9 mouse cellular contexts compared by ENCODE assay signal in genomic region chr5:81021006-81021320, GRCm38 (mm10). TPM values are rescaled to one million over a fixed set of nuclear protein-coding genes. Genes with fewer than 3 reads are reported as not detected.
DNase-seq lines count a peak whose midpoint lies in the region; ATAC-seq lines count a peak whose summit lies in the region.
"Had no signal": no experiment of that assay in that cellular context is flagged by ENCODE, and none has a peak within 500 bp of the region (broad histone marks: within the 10 kb centered on the region; RNA-seq: fewer than 3 reads in every experiment).

No protein-coding gene starts in this region.

- no peaks in the 10 kb centered on the region for H3K36me3 ChIP-seq in heart, embryonic 15.5 days
- H3K36me3 ChIP-seq in hindbrain, embryonic 15.5 days, result no peaks in the 10 kb centered on the region
- H3K36me3 ChIP-seq in midbrain, embryonic 13.5 days, result no peaks in the 10 kb centered on the region

- ATAC-seq in heart, embryonic 15.5 days (replicated peaks; ENCODE audit: insufficient number of reproducible peaks, insufficient read depth, low FRiP score, low read depth), result no peak
- ATAC-seq in hindbrain, embryonic 15.5 days (ENCODE audit: low FRiP score, low read depth), result peak; percentile 6; the same call in 1 of the 2 replicates
- ATAC-seq in midbrain, embryonic 13.5 days, result 0 out of 2 replicates have a peak, but pooled peaks have one; percentile 1
- ATAC-seq in frontal cortex, adult (ENCODE audit: low TSS enrichment), result no peak

- peak overlapping the region; percentile 63 for H3K9ac ChIP-seq in heart, embryonic 15.5 days
- peak overlapping the region; percentile 86 for H3K9ac ChIP-seq in hindbrain, embryonic 15.5 days
- peak overlapping the region; percentile 79 for H3K9ac ChIP-seq in midbrain, embryonic 13.5 days (replicated peaks)

- intact Hi-C loops in heart, postnatal 25 days (cut with DNase I), result no loop called here

- no peak for DNase-seq in heart, postnatal 25 days (ENCODE audit: low spot score)
- DNase-seq in frontal cortex, postnatal 10 days (ENCODE audit: low spot score in 2 of 2), result no peak
- DNase-seq in yolk sac, embryonic 10.5 days (ENCODE audit: low spot score), result no peak

- H3K27ac ChIP-seq in heart, embryonic 15.5 days, result peak overlapping the region; percentile 62
- no peak overlapping the region for H3K27ac ChIP-seq in brown adipose tissue, adult 24 weeks (replicated peaks; ENCODE audit: low read depth, low read length)
- peak overlapping the region; percentile 100 for H3K27ac ChIP-seq in hindbrain, embryonic 15.5 days (replicated peaks)
- H3K27ac ChIP-seq in midbrain, embryonic 13.5 days, result peak overlapping the region; percentile 99

- H3K4me3 ChIP-seq in heart, embryonic 15.5 days, result peak overlapping the region; percentile 65
- peak overlapping the region; percentile 68 for H3K4me3 ChIP-seq in brown adipose tissue, adult 24 weeks (ENCODE audit: insufficient read depth, low read depth, low read length)
- peak overlapping the region; percentile 70 for H3K4me3 ChIP-seq in hindbrain, embryonic 15.5 days
- peak overlapping the region; percentile 85 for H3K4me3 ChIP-seq in midbrain, embryonic 13.5 days (replicated peaks)

- no peaks in the 10 kb centered on the region for H3K27me3 ChIP-seq in heart, embryonic 15.5 days
- no peaks in the 10 kb centered on the region for H3K27me3 ChIP-seq in hindbrain, embryonic 15.5 days
- no peaks in the 10 kb centered on the region for H3K27me3 ChIP-seq in midbrain, embryonic 13.5 days
- H3K27me3 ChIP-seq: CH12.LX had no signal

- H3K4me2 ChIP-seq in heart, embryonic 15.5 days, result peak overlapping the region; percentile 97
- H3K4me2 ChIP-seq in hindbrain, embryonic 15.5 days, result peak overlapping the region; percentile 63
- H3K4me2 ChIP-seq in midbrain, embryonic 13.5 days (replicated peaks), result peak overlapping the region; percentile 88

- under 1% methylated on average over 6 of the region's 6 CpGs for WGBS in heart, embryonic 15.5 days
- under 1% methylated on average over 6 of the region's 6 CpGs for WGBS in hindbrain, embryonic 15.5 days
- WGBS in midbrain, embryonic 13.5 days, result 0% methylated on average over 6 of the region's 6 CpGs

- peaks cover 28% of the 10 kb centered on the region for H3K4me1 ChIP-seq in heart, embryonic 15.5 days (replicated peaks)
- peaks cover 3% of the 10 kb centered on the region; the same call in 1 of the 2 replicates for H3K4me1 ChIP-seq in brown adipose tissue, adult 24 weeks (ENCODE audit: control insufficient read depth, insufficient read depth, insufficient read length, low read length)
- peaks cover 20% of the 10 kb centered on the region for H3K4me1 ChIP-seq in hindbrain, embryonic 15.5 days (replicated peaks)
- H3K4me1 ChIP-seq in midbrain, embryonic 13.5 days (replicated peaks), result peaks cover 27% of the 10 kb centered on the region

- H3K9me3 ChIP-seq in heart, embryonic 15.5 days (replicated peaks), result no peaks in the 10 kb centered on the region
- H3K9me3 ChIP-seq in hindbrain, embryonic 15.5 days, result no peaks in the 10 kb centered on the region
- H3K9me3 ChIP-seq in midbrain, embryonic 13.5 days, result no peaks in the 10 kb centered on the region

RNA-seq across cellular contexts. Expression of gene Adgrl3, which starts 1.0 kb away (rescaled TPM):
- polyA plus RNA-seq in heart, embryonic 15.5 days (2015; fragmentation: Nextera tagmentation; extraction: Ambion mirVana), result 5.2 and 5.4 TPM in 2 replicates
- total RNA-seq in heart, postnatal 25 days (2021), result 1 to 10 TPM; 3.7 to 4.3 TPM
- polyA plus RNA-seq in brown adipose tissue, adult 24 weeks (2012; ENCODE audit: insufficient read depth, insufficient read length, missing spikeins), result 0.71 TPM in 1 of 2 replicates, not detected in the other
- 65.1 and 66.6 TPM in 2 replicates for polyA plus RNA-seq in hindbrain, embryonic 15.5 days (2015; fragmentation: Nextera tagmentation; extraction: Ambion mirVana)
- polyA plus RNA-seq in midbrain, embryonic 13.5 days (2015; fragmentation: Nextera tagmentation; extraction: Ambion mirVana), result 58.5 and 60.2 TPM in 2 replicates

Comparison
In these comparisons a context has a peak if more than half of its experiments do, and no peak if none do; other contexts are left out.
1. ATAC-seq: peak in hindbrain, embryonic 15.5 days (single experiment) and midbrain, embryonic 13.5 days (single experiment); none in heart, embryonic 15.5 days (single experiment) and frontal cortex, adult (single experiment).
2. Peak in every context shown above with its lines, with median percentiles within 50 percentile points of each other: H3K4me2 ChIP-seq, H3K4me3 ChIP-seq and H3K9ac ChIP-seq.